Mouse (Mus musculus): Measurements from ENCODE around the gene Nrde2. TPM values are rescaled to one million over a fixed set of nuclear protein-coding genes. Genes with fewer than 3 reads are reported as not detected.

Gene Nrde2
- total and polyA plus RNA-seq, 3 experiments, result 16.5 to 17.2 TPM; not detected in 1

DNA sequence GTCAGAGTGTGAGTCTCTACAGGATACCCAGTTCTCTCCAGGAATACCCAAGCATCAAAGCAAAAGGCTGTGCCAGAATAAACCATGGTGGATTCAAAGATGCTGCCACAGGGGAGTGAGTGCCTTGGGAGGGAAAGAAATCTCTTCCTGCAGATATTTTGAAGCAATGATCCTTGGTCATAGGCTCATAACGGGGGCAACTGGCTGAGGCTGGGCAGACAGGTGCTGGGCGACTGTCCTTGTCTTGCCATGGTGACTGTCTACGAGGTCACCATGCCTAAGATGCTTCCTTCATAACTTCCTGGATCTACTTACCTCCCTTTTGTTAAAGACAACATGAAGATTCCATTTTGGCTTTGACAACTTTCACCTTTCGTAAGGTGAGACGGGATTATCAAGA, 54.9 kb downstream of the Nrde2 start:
- no peak overlapping the region for H3K9ac ChIP-seq (ENCODE audit: control insufficient read depth, low read depth, low read length, poor library complexity, severe bottlenecking)
- H3K79me2 ChIP-seq (ENCODE audit: control insufficient read depth, insufficient read depth, low read length, poor library complexity), result no peaks in the 10 kb centered on the region
- H3K36me3 ChIP-seq (ENCODE audit: control insufficient read depth in 1 of 2, insufficient read depth in 2 of 2, low read length in 2 of 2), result peaks cover 0 to 11% of the 10 kb centered on the region in 2 experiments; a peak in 2 of 4 replicates
- TF ChIP-seq GATA1 (IDR thresholded peaks at IDR 0.05; ENCODE audit: low read depth, low read length) (no peak), ZC3H11A (IDR thresholded peaks at IDR 0.05; ENCODE audit: low read depth, low read length) (no peak), MAFK (IDR thresholded peaks at IDR 0.05; ENCODE audit: borderline replicate concordance, low read depth, low read length) (no peak), POLR2A (IDR thresholded peaks at IDR 0.05; ENCODE audit: control insufficient read depth in 1 of 2, insufficient read depth in 1 of 2, low read depth in 1 of 2, low read length in 2 of 2, poor library complexity in 1 of 2) (no peak), ELF1 (IDR thresholded peaks at IDR 0.05; ENCODE audit: low read depth, low read length) (no peak)
- H3K4me3 ChIP-seq (ENCODE audit: control insufficient read depth in 1 of 2, insufficient read depth in 1 of 2, low read depth in 2 of 2, low read length in 2 of 2), result no peak overlapping the region
- peaks cover 0 to 14% of the 10 kb centered on the region in 2 experiments; a peak in 2 of 4 replicates for H3K4me1 ChIP-seq (ENCODE audit: control insufficient read depth in 1 of 2, insufficient read depth in 2 of 2, low read length in 2 of 2)
- H3K27me3 ChIP-seq (ENCODE audit: control insufficient read depth in 1 of 2, insufficient read depth in 2 of 2, low read length in 2 of 2), result no peaks in the 10 kb centered on the region
- H3K27ac ChIP-seq (ENCODE audit: control insufficient read depth, low read depth, low read length), result no peak overlapping the region
- H3K9me3 ChIP-seq (replicated peaks; ENCODE audit: insufficient read depth, low read length), result no peaks in the 10 kb centered on the region
- no peak for DNase-seq (ENCODE audit: low read depth, low spot score)

DNA sequence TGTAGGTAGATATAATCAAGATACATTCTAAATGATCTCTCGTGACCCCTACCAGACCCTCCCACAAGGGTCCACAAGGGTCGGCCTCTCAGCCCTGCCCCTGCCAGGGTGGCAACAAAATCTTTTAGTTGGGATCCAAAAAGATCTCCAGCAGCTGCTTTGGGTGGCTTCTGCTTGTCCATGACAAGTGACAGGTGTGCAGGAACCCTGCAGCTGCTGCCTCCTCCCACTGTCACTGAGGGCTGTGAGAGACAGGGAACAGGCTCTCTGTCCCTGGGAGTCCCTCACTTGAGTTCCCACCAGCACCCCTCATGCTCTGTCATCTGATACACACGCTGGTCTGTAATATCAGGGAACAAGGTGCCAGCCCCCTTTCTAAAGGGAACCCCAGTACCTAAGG, 57.8 kb downstream of the Nrde2 start:
- H3K36me3 ChIP-seq (ENCODE audit: control insufficient read depth in 1 of 2, insufficient read depth in 2 of 2, low read length in 2 of 2), result peaks cover 0 to 2% of the 10 kb centered on the region in 2 experiments; a peak in 2 of 4 replicates
- TF ChIP-seq MYB (IDR thresholded peaks at IDR 0.05; ENCODE audit: low read depth, low read length), result no peak
- TF ChIP-seq NRF1 (IDR thresholded peaks at IDR 0.05; ENCODE audit: insufficient read depth, low read depth, low read length, poor library complexity, severe bottlenecking), result no peak
- no peak for TF ChIP-seq MYC (IDR thresholded peaks at IDR 0.05; ENCODE audit: low read depth, low read length)
- no peak for TF ChIP-seq GATA1 (IDR thresholded peaks at IDR 0.05; ENCODE audit: low read depth, low read length)
- TF ChIP-seq UBTF (IDR thresholded peaks at IDR 0.05; ENCODE audit: borderline replicate concordance, insufficient read depth, low read depth, low read length), result no peak
- no peak for TF ChIP-seq HCFC1 (IDR thresholded peaks at IDR 0.05; ENCODE audit: low read depth, low read length)
- no peak for TF ChIP-seq ELF1 (IDR thresholded peaks at IDR 0.05; ENCODE audit: low read depth, low read length)
- TF ChIP-seq ZMIZ1 (IDR thresholded peaks at IDR 0.05; ENCODE audit: low read depth, low read length), result no peak
- TF ChIP-seq MEF2A (IDR thresholded peaks at IDR 0.05; ENCODE audit: extremely low read depth, insufficient replicate concordance, low read depth, low read length, poor library complexity, severe bottlenecking), result no peak
- TF ChIP-seq BHLHE40 (IDR thresholded peaks at IDR 0.05; ENCODE audit: borderline replicate concordance, low read depth, low read length), result no peak
- TF ChIP-seq ETS1 (IDR thresholded peaks at IDR 0.05; ENCODE audit: low read depth, low read length), result no peak
- TF ChIP-seq CHD2 (IDR thresholded peaks at IDR 0.05; ENCODE audit: low read length), result no peak
- no peak for TF ChIP-seq MAFK (IDR thresholded peaks at IDR 0.05; ENCODE audit: borderline replicate concordance, low read depth, low read length)
- no peaks in the 10 kb centered on the region for H3K79me2 ChIP-seq (ENCODE audit: control insufficient read depth, insufficient read depth, low read length, poor library complexity)
- no peak overlapping the region for H3K27ac ChIP-seq (ENCODE audit: control insufficient read depth, low read depth, low read length)
- no peak overlapping the region for H3K9ac ChIP-seq (ENCODE audit: control insufficient read depth, low read depth, low read length, poor library complexity, severe bottlenecking)
- no peak overlapping the region for H3K4me3 ChIP-seq (ENCODE audit: control insufficient read depth in 1 of 2, insufficient read depth in 1 of 2, low read depth in 2 of 2, low read length in 2 of 2)
- peaks cover 0 to 5% of the 10 kb centered on the region in 2 experiments; a peak in 2 of 4 replicates for H3K4me1 ChIP-seq (ENCODE audit: control insufficient read depth in 1 of 2, insufficient read depth in 2 of 2, low read length in 2 of 2)
- no peak for DNase-seq (ENCODE audit: low read depth, low spot score)
- H3K27me3 ChIP-seq (ENCODE audit: control insufficient read depth in 1 of 2, insufficient read depth in 2 of 2, low read length in 2 of 2), result peaks cover 0 to 2% of the 10 kb centered on the region in 2 experiments; a peak in 3 of 4 replicates
- no peaks in the 10 kb centered on the region for H3K9me3 ChIP-seq (replicated peaks; ENCODE audit: insufficient read depth, low read length)

Data from MEL (cell line).